Mouse (Mus musculus): ENCODE measurements at regions not wholly inside any gene's neighbourhood (a gene's known extent, or its start where the extent isn't known, plus 50 kb on each side); places are given as distances from the start of the nearest gene placed in this dataset.
A peak's percentile ranks its signal among the peaks of the same experiment; 100 is the strongest.

- ATAC-seq (no peak), DNase-seq (ENCODE audit: low spot score) (no peak)
- no peak overlapping the region for H3K4me2 ChIP-seq (replicated peaks; ENCODE audit: low read depth, low read length)
- H3K27ac ChIP-seq (ENCODE audit: low read length) = no peak overlapping the region
- no peaks in the 10 kb centered on the region for H3K4me1 ChIP-seq (ENCODE audit: insufficient read depth, low read depth, low read length)
- H3K9me3 ChIP-seq (ENCODE audit: low read length) = no peaks in the 10 kb centered on the region
- no peak overlapping the region for H3K9ac ChIP-seq (replicated peaks; ENCODE audit: low read depth)
- no peaks in the 10 kb centered on the region for H3K27me3 ChIP-seq (replicated peaks; ENCODE audit: insufficient read depth, low read length)
- no peak overlapping the region for H3K4me3 ChIP-seq (ENCODE audit: low read depth, low read length)
- 23% methylated on average over 5 of the region's 5 CpGs for WGBS
- no peak for TF ChIP-seq CTCF (IDR thresholded peaks at IDR 0.05)
- TF ChIP-seq EP300 (IDR thresholded peaks at IDR 0.05) = no peak
- H3K36me3 ChIP-seq (ENCODE audit: insufficient read depth, low read length) = no peaks in the 10 kb centered on the region
These were observed 663.5 kb downstream of the Slc22a22 start for GRCm38 (mm10) chr15:56813876-56814275.

GRCm38 (mm10) chr15:56810151-56810550, 667.3 kb downstream of the Slc22a22 start:
- Histone ChIP-seq H3K27me3 (replicated peaks; ENCODE audit: insufficient read depth, low read length) (no peaks in the 10 kb centered on the region), H3K4me3 (ENCODE audit: low read depth, low read length) (no peak overlapping the region), H3K4me2 (replicated peaks; ENCODE audit: low read depth, low read length) (no peak overlapping the region), H3K36me3 (ENCODE audit: insufficient read depth, low read length) (no peaks in the 10 kb centered on the region), H3K9ac (replicated peaks; ENCODE audit: low read depth) (no peak overlapping the region), H3K27ac (ENCODE audit: low read length) (no peak overlapping the region), H3K4me1 (ENCODE audit: insufficient read depth, low read depth, low read length) (no peaks in the 10 kb centered on the region), H3K9me3 (ENCODE audit: low read length) (no peaks in the 10 kb centered on the region)
- 50% methylated on average over 13 of the region's 13 CpGs for WGBS
- no peak for TF ChIP-seq CTCF (IDR thresholded peaks at IDR 0.05)
- no peak for TF ChIP-seq EP300 (IDR thresholded peaks at IDR 0.05)
- DNase-seq (ENCODE audit: low spot score) (no peak), ATAC-seq (no peak)

- DNase-seq (ENCODE audit: low spot score) (peak; percentile 78), ATAC-seq (peak; percentile 89)
- no peak overlapping the region for H3K27ac ChIP-seq (ENCODE audit: low read length)
- no peak overlapping the region for H3K4me3 ChIP-seq (ENCODE audit: low read depth, low read length)
- H3K4me1 ChIP-seq (ENCODE audit: insufficient read depth, low read depth, low read length) = no peaks in the 10 kb centered on the region
- 40% methylated on average over 5 of the region's 5 CpGs for WGBS
- no peaks in the 10 kb centered on the region for H3K36me3 ChIP-seq (ENCODE audit: insufficient read depth, low read length)
- no peak overlapping the region for H3K4me2 ChIP-seq (replicated peaks; ENCODE audit: low read depth, low read length)
- H3K9me3 ChIP-seq (ENCODE audit: low read length) = no peaks in the 10 kb centered on the region
- H3K9ac ChIP-seq (replicated peaks; ENCODE audit: low read depth) = no peak overlapping the region
- no peak; the same call in 1 of the 2 replicates for TF ChIP-seq EP300 (IDR thresholded peaks at IDR 0.05)
- peak; percentile 41 for TF ChIP-seq CTCF (IDR thresholded peaks at IDR 0.05)
- no peaks in the 10 kb centered on the region for H3K27me3 ChIP-seq (replicated peaks; ENCODE audit: insufficient read depth, low read length)
These were observed 669.8 kb downstream of the Slc22a22 start for GRCm38 (mm10) chr15:56807611-56808010.

GRCm38 (mm10) chr15:56801933-56802332, 675.5 kb downstream of the Slc22a22 start:
- peak; percentile 83 for TF ChIP-seq EP300 (IDR thresholded peaks at IDR 0.05)
- TF ChIP-seq CTCF (IDR thresholded peaks at IDR 0.05) = no peak
- DNase-seq (ENCODE audit: low spot score) = peak; percentile 86
- ATAC-seq = peak; percentile 59
- no peak overlapping the region for H3K9ac ChIP-seq (replicated peaks; ENCODE audit: low read depth)
- no peaks in the 10 kb centered on the region for H3K9me3 ChIP-seq (ENCODE audit: low read length)
- no peaks in the 10 kb centered on the region for H3K36me3 ChIP-seq (ENCODE audit: insufficient read depth, low read length)
- H3K27me3 ChIP-seq (replicated peaks; ENCODE audit: insufficient read depth, low read length) = no peaks in the 10 kb centered on the region
- no peak overlapping the region for H3K4me2 ChIP-seq (replicated peaks; ENCODE audit: low read depth, low read length)
- H3K4me1 ChIP-seq (ENCODE audit: insufficient read depth, low read depth, low read length) = no peaks in the 10 kb centered on the region
- H3K4me3 ChIP-seq (ENCODE audit: low read depth, low read length) = no peak overlapping the region
- no peak overlapping the region for H3K27ac ChIP-seq (ENCODE audit: low read length)
- WGBS = 73% methylated on average over 2 of the region's 2 CpGs

GRCm38 (mm10) chr15:56775431-56775830, 702.0 kb downstream of the Slc22a22 start:
- H3K9ac ChIP-seq (replicated peaks; ENCODE audit: low read depth) = no peak overlapping the region
- WGBS = 62% methylated on average over 5 of the region's 5 CpGs
- H3K9me3 ChIP-seq (ENCODE audit: low read length) = no peaks in the 10 kb centered on the region
- ATAC-seq = no peak
- H3K4me1 ChIP-seq (ENCODE audit: insufficient read depth, low read depth, low read length) = no peaks in the 10 kb centered on the region
- no peak overlapping the region for H3K27ac ChIP-seq (ENCODE audit: low read length)
- no peaks in the 10 kb centered on the region for H3K27me3 ChIP-seq (replicated peaks; ENCODE audit: insufficient read depth, low read length)
- no peak for DNase-seq (ENCODE audit: low spot score)
- no peak overlapping the region for H3K4me3 ChIP-seq (ENCODE audit: low read depth, low read length)
- no peaks in the 10 kb centered on the region for H3K36me3 ChIP-seq (ENCODE audit: insufficient read depth, low read length)
- no peak overlapping the region for H3K4me2 ChIP-seq (replicated peaks; ENCODE audit: low read depth, low read length)
- TF ChIP-seq EP300 (IDR thresholded peaks at IDR 0.05) (no peak), CTCF (IDR thresholded peaks at IDR 0.05) (no peak)

GRCm38 (mm10) chr15:56774648-56775393, 702.6 kb downstream of the Slc22a22 start:
- H3K4me2 ChIP-seq (replicated peaks; ENCODE audit: low read depth, low read length) = no peak overlapping the region
- H3K36me3 ChIP-seq (ENCODE audit: insufficient read depth, low read length) = no peaks in the 10 kb centered on the region
- H3K27me3 ChIP-seq (replicated peaks; ENCODE audit: insufficient read depth, low read length) = no peaks in the 10 kb centered on the region
- no peaks in the 10 kb centered on the region for H3K4me1 ChIP-seq (ENCODE audit: insufficient read depth, low read depth, low read length)
- H3K27ac ChIP-seq (ENCODE audit: low read length) = no peak overlapping the region
- no peak overlapping the region for H3K9ac ChIP-seq (replicated peaks; ENCODE audit: low read depth)
- H3K4me3 ChIP-seq (ENCODE audit: low read depth, low read length) = no peak overlapping the region
- WGBS = 23% methylated on average over 9 of the region's 9 CpGs
- DNase-seq (ENCODE audit: low spot score) = peak; percentile 42
- ATAC-seq = 0 out of 2 replicates have a peak, but pooled peaks have one; percentile 69
- no peaks in the 10 kb centered on the region for H3K9me3 ChIP-seq (ENCODE audit: low read length)
- TF ChIP-seq EP300 (IDR thresholded peaks at IDR 0.05) (no peak), CTCF (IDR thresholded peaks at IDR 0.05) (no peak)
